Mouse (Mus musculus) activated CD4-positive, CD25-positive, alpha-beta regulatory T cell, adult 9 weeks (primary cell): ENCODE results near the gene Limch1. TPM values are rescaled to one million over a fixed set of nuclear protein-coding genes. Genes with fewer than 3 reads are reported as not detected.

ENCODE experiments used
- polyA plus RNA-seq: library from polyadenylated mRNA; unstranded; fragments of 100-300 nt; shearing (Covaris generic); gene quantifications from one replicate; pipeline ENCODE4 v1.2.1, GENCODE M21; 2017

Gene Limch1
- polyA plus RNA-seq = not detected

GRCm38 (mm10) chr5:66745390-66745995 lies at the start of gene Limch1:
Gene Limch1 (plus strand): TSS chr5:66745827.

GRCm38 (mm10) chr5:67098733-67099323 lies 353.2 kb downstream of the Limch1 start, which contains the start of gene Phox2b:
Gene Phox2b (minus strand): TSS chr5:67099301.

Other genes with a start within 250 kb of the Limch1 start
- gene Apbb2, start 127.0 kb upstream of the Limch1 start, polyA plus RNA-seq = 2.7 TPM
- not detected for gene Uchl1, start 69.7 kb upstream of the Limch1 start, polyA plus RNA-seq